Mouse (Mus musculus) embryonic fibroblast, embryonic 13.5 days (primary cell): ENCODE data around the gene Prss57. TPM values are rescaled to one million over a fixed set of nuclear protein-coding genes. Genes with fewer than 3 reads are reported as not detected.

Experiments used
- H3K27ac ChIP-seq: 2 replicates; pipeline ENCODE4 v1.5.1; 2012; ENCODE audit warnings: low read length, control low read depth, inconsistent platforms; ENCODE audit not compliant: insufficient read depth
- H3K4me1 ChIP-seq: 2 replicates; pipeline ENCODE4 v1.6.1; 2011; ENCODE audit warnings: low read length; ENCODE audit not compliant: control insufficient read depth, insufficient read depth
- H3K4me3 ChIP-seq: 2 replicates; pipeline ENCODE4 v1.5.1; 2011; ENCODE audit warnings: mild to moderate bottlenecking, control low read depth, low read length; ENCODE audit not compliant: insufficient read depth
- CTCF ChIP-seq: IDR thresholded peaks from 2 replicates; pipeline ENCODE4 v1.5.1; 2011; ENCODE audit warnings: mild to moderate bottlenecking, control low read depth, low read length, moderate library complexity, borderline replicate concordance; ENCODE audit not compliant: insufficient read depth
- POLR2A ChIP-seq: IDR thresholded peaks from 2 replicates; pipeline ENCODE4 v1.6.1; 2011; ENCODE audit warnings: low read depth, mild to moderate bottlenecking, control low read depth, low read length, moderate library complexity
- polyA plus RNA-seq: library from polyadenylated mRNA; stranded (reverse); fragments of >200 nt; gene quantifications from 2 replicates; pipeline ENCODE4 v1.2.4, GENCODE M21; 2011; ENCODE audit warnings: low read depth; ENCODE audit not compliant: missing spikeins, insufficient read length

Gene Prss57
- polyA plus RNA-seq, 1 experiment = not detected

GRCm38 (mm10) chr10:79822372-79822771, 31.6 kb upstream of the Prss57 start:
- no peak overlapping the region for H3K27ac ChIP-seq
- H3K4me1 ChIP-seq = no peaks in the 10 kb centered on the region
- no peak for TF ChIP-seq POLR2A
- no peak for TF ChIP-seq CTCF
- no peak overlapping the region for H3K4me3 ChIP-seq

DNA sequence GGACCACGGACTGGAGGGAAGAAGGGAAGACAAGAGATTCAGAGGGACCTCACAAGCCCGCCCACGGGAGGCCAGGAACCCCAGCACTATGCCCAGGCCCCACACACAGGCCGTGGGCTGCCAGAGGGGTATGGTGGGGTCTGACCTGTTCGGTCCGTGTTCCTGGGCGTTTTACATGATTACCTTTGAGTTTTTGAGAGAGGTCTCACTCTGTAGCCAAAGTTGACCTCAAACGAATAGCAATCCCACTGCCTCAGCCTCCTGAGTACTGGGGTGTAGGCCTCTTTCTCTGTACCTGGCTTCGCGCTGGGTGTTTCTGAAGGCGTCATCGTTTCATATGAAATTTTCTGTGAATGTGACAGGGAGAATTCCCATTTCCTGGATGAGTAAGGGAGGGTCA, 31.0 kb upstream of the Prss57 start:
- no peaks in the 10 kb centered on the region for H3K4me1 ChIP-seq
- TF ChIP-seq POLR2A = no peak
- TF ChIP-seq CTCF = no peak
- H3K4me3 ChIP-seq = no peak overlapping the region
- no peak overlapping the region for H3K27ac ChIP-seq

DNA sequence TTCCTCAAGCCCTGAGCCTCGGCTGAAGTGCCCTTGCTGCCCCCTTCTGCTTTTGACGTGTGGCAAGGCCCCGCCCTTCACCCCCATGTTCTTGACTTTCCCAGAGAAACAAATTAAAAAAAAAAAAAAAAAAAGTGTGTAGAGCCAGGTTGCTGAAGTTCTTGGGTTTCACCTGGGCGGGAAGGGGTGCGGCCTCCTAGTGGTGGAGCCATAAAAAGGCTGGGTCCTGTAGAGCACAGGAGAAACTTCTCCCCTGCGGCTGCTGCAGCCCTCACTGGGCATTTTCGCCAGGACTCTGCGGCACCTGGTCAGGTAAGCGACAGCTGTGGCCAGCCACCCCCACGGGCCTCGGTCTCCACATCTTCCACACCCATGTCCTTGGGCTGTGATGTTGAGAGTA, 30.0 kb upstream of the Prss57 start, which contains the start of gene Misp:
Misp (plus strand) TSS at position 208 of the 400 bp plus-strand sequence.
- no peak within 1 kb of the TSS for H3K27ac ChIP-seq

GRCm38 (mm10) chr10:79820277-79820676, 29.5 kb upstream of the Prss57 start:
- Histone ChIP-seq H3K27ac (no peak overlapping the region), H3K4me1 (no peaks in the 10 kb centered on the region), H3K4me3 (no peak overlapping the region)
- TF ChIP-seq CTCF (no peak), POLR2A (no peak)

More for the DNA sequence above, 30.0 kb upstream of the Prss57 start, which contains the start of gene Misp:
- no peak for TF ChIP-seq POLR2A
- no peak for TF ChIP-seq CTCF
- Histone ChIP-seq H3K4me1 (no peaks in the 10 kb centered on the region), H3K4me3 (no peak within 1 kb of the TSS)

- H3K4me1 ChIP-seq = no peaks in the 10 kb centered on the region
- H3K27ac ChIP-seq = no peak overlapping the region
- TF ChIP-seq CTCF (no peak), POLR2A (no peak)
- H3K4me3 ChIP-seq = no peak overlapping the region
Observed at GRCm38 (mm10) chr10:79819606-79820005, 28.8 kb upstream of the Prss57 start.

GRCm38 (mm10) chr10:79818225-79818624, 27.5 kb upstream of the Prss57 start:
- no peaks in the 10 kb centered on the region for H3K4me1 ChIP-seq
- no peak for TF ChIP-seq CTCF
- TF ChIP-seq POLR2A = no peak
- H3K27ac ChIP-seq = no peak overlapping the region

GRCm38 (mm10) chr10:79817111-79817510, 26.4 kb upstream of the Prss57 start:
- no peaks in the 10 kb centered on the region for H3K4me1 ChIP-seq
- no peak overlapping the region for H3K4me3 ChIP-seq
- TF ChIP-seq CTCF (no peak), POLR2A (no peak)
- no peak overlapping the region for H3K27ac ChIP-seq

More at GRCm38 (mm10) chr10:79818225-79818624, 27.5 kb upstream of the Prss57 start:
- H3K4me3 ChIP-seq = no peak overlapping the region

DNA sequence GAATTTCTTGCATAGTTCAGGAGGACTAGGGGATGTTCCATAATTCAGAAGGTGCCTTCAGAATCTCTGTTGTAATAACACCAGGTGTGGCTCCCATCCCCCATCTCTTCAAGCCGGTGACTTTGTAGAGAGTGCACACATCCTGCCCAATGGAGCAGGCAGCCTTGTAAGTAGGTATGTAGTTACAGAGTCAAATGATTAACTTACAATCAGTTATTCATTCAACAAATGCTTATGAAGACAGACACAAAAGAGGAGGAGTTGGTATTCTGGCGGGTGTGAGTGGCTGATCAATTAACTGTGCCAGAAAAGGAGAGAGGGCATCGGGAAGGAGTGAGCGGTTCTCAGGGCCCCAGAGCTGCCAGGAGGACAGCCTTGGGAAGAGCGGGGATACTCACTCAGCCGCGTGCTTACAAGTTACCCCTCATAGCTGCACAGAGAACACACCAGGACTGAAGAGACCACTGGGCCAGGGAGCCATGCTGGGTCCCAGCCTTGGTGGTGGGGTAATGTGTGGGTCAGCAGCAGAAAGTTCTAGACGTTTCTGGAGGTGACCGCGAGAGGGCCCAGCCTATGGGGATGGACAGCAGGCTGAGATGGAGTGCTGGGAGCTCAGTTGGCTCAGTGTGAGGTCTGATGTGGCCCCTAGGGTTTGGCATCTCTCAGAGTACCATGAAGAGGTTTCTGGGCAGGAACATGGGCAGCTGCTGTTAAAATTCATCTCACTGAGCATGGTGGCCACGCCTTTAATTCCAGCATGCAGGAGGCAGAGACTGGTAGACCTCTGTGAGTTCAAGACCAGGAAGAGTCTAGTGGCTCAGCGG, 25.1 kb upstream of the Prss57 start:
- no peak overlapping the region for H3K4me3 ChIP-seq
- no peak overlapping the region for H3K27ac ChIP-seq
- H3K4me1 ChIP-seq = no peaks in the 10 kb centered on the region
- no peak for TF ChIP-seq POLR2A
- TF ChIP-seq CTCF = no peak

DNA sequence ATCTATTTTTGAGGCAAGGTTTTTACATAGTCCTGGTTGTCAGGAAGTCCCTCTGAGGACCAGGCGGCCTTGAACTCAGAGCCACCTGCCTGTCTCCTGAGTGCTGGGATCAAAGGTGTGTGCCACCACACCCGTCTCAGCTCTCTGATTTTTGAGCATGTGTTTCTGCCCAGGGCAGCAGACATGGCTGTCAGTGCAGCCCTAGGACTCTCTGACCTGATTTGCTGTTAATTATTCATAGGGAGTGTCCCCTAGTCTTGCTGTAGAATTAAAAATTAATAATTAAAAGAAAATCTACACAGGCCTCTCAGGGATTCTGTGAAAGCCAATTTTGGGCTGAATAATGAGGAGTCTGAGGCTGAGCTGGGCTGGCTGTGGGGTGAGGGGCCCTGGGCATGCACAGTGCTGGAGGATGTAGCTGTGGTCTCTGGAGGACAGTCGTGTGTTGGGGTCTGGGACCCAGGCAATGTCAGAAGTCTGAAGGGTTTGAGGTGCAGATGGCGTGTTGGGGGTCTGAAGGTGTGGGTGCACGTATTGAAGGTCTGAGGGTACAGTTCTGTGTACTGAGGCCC, 23.6 kb upstream of the Prss57 start:
- TF ChIP-seq CTCF (no peak), POLR2A (no peak)
- no peak overlapping the region for H3K27ac ChIP-seq
- H3K4me1 ChIP-seq = no peaks in the 10 kb centered on the region
- H3K4me3 ChIP-seq = no peak overlapping the region

DNA sequence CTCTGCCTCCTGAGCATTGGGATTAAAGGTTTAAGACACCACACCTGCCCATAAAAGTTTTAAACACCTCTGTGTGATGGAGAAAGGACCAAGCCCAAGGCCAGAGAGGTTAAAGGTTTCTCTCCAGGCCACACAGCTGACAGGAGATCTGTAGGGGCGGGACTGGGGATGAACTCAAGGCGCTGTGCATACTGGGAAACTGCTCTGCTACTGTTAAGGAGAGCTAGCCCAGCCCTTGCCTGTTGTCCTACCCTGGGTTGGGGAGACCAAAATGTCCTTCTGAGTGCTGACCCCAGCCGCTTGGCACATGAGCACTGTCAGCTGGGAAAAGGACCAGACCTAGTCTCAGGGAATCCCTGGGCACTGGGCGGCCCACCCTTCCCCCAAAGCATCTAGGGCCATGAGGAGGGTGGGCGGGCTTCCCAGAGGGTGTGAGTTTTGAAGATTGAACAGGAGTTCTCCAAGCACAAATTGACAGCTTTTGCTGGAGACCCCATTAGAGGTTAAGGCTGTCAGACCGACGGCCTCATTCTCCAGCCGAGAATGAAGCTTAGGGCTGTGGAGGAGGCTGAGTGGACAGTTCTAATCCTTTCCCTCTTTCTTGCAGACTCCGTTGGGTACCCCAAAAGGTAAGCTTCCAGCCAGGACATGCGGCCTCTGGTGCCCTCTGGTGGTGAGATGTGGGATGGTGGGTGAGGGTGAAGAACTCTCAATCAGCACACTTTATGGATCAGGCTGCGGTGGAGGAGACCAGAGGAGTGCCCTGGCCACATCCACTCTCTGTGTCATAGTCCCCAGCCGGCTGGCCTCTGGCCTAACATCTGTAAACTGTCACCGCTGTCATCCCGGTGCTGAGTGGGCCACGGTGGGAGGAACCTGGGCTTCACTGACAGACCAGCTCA, 21.2 kb upstream of the Prss57 start:
- H3K4me1 ChIP-seq = no peaks in the 10 kb centered on the region
- H3K27ac ChIP-seq = no peak overlapping the region
- no peak overlapping the region for H3K4me3 ChIP-seq
- TF ChIP-seq POLR2A (no peak), CTCF (peak; percentile 95)
